Mouse (Mus musculus): ENCODE results near the gene Hnrnpab. TPM values are rescaled to one million over a fixed set of nuclear protein-coding genes. Genes with fewer than 3 reads are reported as not detected.
A peak's percentile ranks its signal among the peaks of the same experiment; 100 is the strongest.
"Not testable (repeated sequence)": the region's sequence is repeated elsewhere in the genome, so short reads cannot be mapped to it uniquely, and the experiment has no call there.

Gene Hnrnpab
- polyA plus RNA-seq, 1 experiment from 2014 or later: 239 TPM

DNA sequence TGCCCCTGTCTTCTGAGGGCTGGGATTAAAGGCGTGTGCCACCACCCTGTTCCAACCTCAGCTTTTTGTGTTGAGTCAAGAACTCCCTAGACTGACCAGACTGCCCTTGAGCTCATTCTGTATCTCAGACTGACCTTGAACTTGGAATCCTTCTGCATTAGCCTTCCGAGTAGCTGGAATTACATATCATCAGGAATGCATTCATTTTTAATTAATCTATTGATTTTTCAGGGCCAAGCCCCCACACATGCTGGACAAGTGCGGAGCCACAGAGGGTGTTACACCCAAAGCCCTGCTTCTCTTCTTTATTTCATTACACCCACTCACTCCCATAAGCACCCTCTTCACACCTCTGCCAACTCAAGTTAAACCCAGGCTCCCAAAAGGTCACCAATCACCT lies 27.1 kb upstream of the Hnrnpab start:
- peaks cover 29% of the 10 kb centered on the region for H3K4me1 ChIP-seq (replicated peaks)
- 0 out of 2 replicates have a peak, but pooled peaks cover 2% of the 10 kb centered on the region for H3K27me3 ChIP-seq
- no peaks in the 10 kb centered on the region for H3K9me3 ChIP-seq (replicated peaks)
- no peak overlapping the region for H3K9ac ChIP-seq
- H3K4me3 ChIP-seq: no peak overlapping the region
- WGBS: 86% methylated on average over 3 of the region's 3 CpGs
- no peak overlapping the region for H3K27ac ChIP-seq
- no peak for ATAC-seq (replicated peaks; ENCODE audit: insufficient number of reproducible peaks, insufficient read depth, low FRiP score, low read depth)
- no peak overlapping the region for H3K4me2 ChIP-seq
- H3K36me3 ChIP-seq: peaks cover 9% of the 10 kb centered on the region

DNA sequence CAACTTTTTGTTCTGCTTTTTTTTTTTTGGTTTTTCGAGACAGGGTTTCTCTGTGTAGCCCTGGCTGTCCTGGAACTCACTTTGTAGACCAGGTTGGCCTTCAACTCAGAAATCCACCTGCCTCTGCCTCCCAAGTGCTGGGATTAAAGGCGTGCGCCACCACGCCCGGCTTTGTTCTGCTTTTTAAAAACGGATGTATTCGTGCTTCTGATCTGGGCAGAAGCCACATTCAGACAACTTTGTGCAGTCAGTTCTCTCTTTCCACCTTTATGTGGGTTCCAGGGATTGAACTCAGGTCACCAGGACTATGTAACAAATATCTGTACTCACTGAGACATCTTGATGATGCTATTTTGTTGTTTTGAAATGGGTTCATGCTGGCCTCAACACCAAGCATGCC lies 26.6 kb upstream of the Hnrnpab start:
- not testable (repeated sequence) for H3K9ac ChIP-seq; H3K4me3 ChIP-seq; H3K27me3 ChIP-seq; H3K9me3 ChIP-seq (replicated peaks); H3K27ac ChIP-seq; H3K4me2 ChIP-seq; ATAC-seq (replicated peaks; ENCODE audit: insufficient number of reproducible peaks, insufficient read depth, low FRiP score, low read depth)
- Histone ChIP-seq H3K36me3 (peaks cover 12% of the 10 kb centered on the region), H3K4me1 (replicated peaks) (peaks cover 29% of the 10 kb centered on the region)
- WGBS: 93% methylated on average over 7 of the region's 7 CpGs

DNA sequence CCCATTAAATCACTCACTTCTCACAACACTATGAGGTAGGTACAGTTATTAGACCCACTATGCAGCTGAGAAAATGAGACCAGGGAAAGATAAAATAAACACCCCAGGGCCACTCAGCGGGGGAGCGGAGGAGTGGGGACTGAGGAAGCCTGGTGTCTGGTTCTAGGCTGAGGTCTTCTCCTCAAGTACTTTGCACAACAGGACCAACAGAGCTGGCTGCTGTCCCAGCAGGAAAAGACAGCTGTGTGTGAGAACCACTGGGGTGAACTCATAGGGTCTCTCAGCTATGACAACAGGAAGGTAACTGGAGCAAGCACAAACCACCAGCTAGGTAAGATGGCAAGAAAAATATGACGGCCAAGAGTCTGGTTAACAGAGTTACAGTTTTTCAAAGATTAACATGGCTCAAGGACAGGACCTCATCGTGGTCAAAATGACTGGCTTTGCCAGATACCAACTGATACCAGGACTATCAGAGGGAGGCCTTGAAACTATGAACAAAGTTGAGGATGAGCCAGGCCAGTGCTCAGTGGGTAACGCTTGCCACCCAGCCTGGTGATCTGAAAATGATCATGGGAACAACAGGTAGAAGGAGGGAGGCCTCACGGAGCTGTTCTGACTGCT lies 25.6 kb upstream of the Hnrnpab start:
- peaks cover 14% of the 10 kb centered on the region for H3K36me3 ChIP-seq
- peaks cover 22% of the 10 kb centered on the region for H3K4me1 ChIP-seq (replicated peaks)
- no peaks in the 10 kb centered on the region for H3K9me3 ChIP-seq (replicated peaks)
- WGBS: 75% methylated on average over 6 of the region's 6 CpGs
- H3K27me3 ChIP-seq: no peaks in the 10 kb centered on the region
- H3K9ac ChIP-seq: no peak overlapping the region
- no peak for ATAC-seq (replicated peaks; ENCODE audit: insufficient number of reproducible peaks, insufficient read depth, low FRiP score, low read depth)
- no peak overlapping the region for H3K4me2 ChIP-seq
- H3K4me3 ChIP-seq: no peak overlapping the region
- no peak overlapping the region for H3K27ac ChIP-seq

DNA sequence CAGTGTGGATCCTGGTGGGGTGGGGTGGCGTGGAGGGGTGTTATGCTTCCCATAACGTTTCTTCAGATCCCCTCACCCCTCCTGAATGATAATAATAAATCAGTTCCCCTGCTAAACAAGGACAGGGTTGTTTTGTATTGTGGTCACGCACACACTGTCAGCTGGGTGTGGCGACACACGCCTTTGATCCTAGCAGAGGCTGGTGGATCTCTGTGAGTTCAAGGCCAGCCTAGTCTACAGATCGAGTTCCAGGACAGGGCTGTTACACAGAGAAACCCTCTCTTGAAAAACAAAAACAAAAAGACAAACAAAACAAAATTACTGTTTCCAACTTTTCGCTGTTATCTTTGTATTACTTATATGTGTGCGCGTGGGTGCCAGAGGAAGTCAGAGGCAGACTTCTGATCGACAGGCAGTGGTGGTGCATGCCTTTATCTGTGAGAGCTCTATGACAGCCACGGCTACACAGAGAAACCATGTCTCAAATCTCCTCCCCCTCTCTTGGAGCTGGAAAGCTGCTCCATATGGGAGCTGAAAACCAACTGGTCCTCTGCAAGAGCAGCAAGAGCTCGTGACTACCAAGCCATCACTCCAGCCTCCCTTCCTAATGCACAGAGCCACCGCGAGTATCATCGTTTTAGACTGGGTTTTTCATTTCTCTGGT lies 23.1 kb upstream of the Hnrnpab start:
- peaks cover 36% of the 10 kb centered on the region for H3K36me3 ChIP-seq

DNA sequence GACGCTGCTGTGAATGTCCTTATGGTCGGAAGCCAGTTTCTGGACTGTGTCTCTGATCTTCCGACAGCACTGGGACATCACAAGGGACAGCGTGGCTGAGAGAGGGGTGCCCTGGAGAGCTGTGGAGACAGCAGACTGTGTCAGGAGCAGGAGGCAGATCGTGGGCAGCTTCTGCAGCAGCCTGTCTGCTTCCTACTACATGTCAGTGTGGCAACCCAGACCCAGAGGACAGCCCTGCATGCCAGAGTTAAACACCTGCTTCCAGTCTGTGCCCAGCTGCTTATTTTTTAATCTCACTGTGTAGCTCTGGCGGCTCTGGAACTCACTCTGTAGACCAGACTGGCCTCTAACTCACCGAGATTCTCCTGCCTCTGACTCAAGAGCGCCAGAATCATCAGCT lies 21.3 kb upstream of the Hnrnpab start:
- WGBS: 77% methylated on average over 8 of the region's 8 CpGs
- no peak overlapping the region for H3K9ac ChIP-seq
- H3K27ac ChIP-seq: no peak overlapping the region
- H3K36me3 ChIP-seq: peaks cover 54% of the 10 kb centered on the region
- 0 out of 2 replicates have a peak, but pooled peaks cover 8% of the 10 kb centered on the region for H3K4me1 ChIP-seq (replicated peaks)
- no peak overlapping the region for H3K4me2 ChIP-seq
- ATAC-seq (replicated peaks; ENCODE audit: insufficient number of reproducible peaks, insufficient read depth, low FRiP score, low read depth): no peak
- H3K27me3 ChIP-seq: no peaks in the 10 kb centered on the region
- no peak overlapping the region for H3K4me3 ChIP-seq
- no peaks in the 10 kb centered on the region for H3K9me3 ChIP-seq (replicated peaks)

More for the DNA sequence above, 23.1 kb upstream of the Hnrnpab start:
- H3K4me3 ChIP-seq: no peak overlapping the region
- H3K4me2 ChIP-seq: no peak overlapping the region
- H3K27ac ChIP-seq: no peak overlapping the region
- H3K4me1 ChIP-seq (replicated peaks): peaks cover 13% of the 10 kb centered on the region
- H3K27me3 ChIP-seq: no peaks in the 10 kb centered on the region
- ATAC-seq (replicated peaks; ENCODE audit: insufficient number of reproducible peaks, insufficient read depth, low FRiP score, low read depth): no peak
- no peaks in the 10 kb centered on the region for H3K9me3 ChIP-seq (replicated peaks)
- no peak overlapping the region for H3K9ac ChIP-seq
- 75% methylated on average over 15 of the region's 15 CpGs for WGBS

DNA sequence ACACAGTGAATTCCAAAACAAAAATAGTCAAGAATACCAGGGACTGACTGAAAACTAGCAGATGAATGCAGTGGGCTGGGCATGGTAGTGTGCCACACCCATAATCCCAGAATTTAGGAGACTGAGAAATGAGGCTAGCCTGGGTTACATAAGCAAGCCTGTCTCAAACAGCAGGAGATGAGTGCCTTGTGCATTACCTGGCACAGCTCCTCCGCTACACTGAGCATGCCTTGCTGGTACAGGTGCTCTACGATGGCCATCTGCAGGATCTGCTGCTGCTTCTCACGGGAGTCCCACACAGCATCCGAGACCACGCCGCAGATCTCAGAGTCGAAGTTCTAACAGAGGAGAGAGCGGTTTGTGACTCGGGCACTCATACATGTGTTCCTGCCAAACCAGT lies 20.8 kb upstream of the Hnrnpab start:
- no peak overlapping the region for H3K4me2 ChIP-seq
- peaks cover 59% of the 10 kb centered on the region for H3K36me3 ChIP-seq
- no peaks in the 10 kb centered on the region for H3K27me3 ChIP-seq
- 0 out of 2 replicates have a peak, but pooled peaks cover 6% of the 10 kb centered on the region for H3K4me1 ChIP-seq (replicated peaks)
- no peak overlapping the region for H3K4me3 ChIP-seq
- no peaks in the 10 kb centered on the region for H3K9me3 ChIP-seq (replicated peaks)
- ATAC-seq (replicated peaks; ENCODE audit: insufficient number of reproducible peaks, insufficient read depth, low FRiP score, low read depth): no peak
- H3K9ac ChIP-seq: no peak overlapping the region
- H3K27ac ChIP-seq: no peak overlapping the region
- 94% methylated on average over 9 of the region's 9 CpGs for WGBS

DNA sequence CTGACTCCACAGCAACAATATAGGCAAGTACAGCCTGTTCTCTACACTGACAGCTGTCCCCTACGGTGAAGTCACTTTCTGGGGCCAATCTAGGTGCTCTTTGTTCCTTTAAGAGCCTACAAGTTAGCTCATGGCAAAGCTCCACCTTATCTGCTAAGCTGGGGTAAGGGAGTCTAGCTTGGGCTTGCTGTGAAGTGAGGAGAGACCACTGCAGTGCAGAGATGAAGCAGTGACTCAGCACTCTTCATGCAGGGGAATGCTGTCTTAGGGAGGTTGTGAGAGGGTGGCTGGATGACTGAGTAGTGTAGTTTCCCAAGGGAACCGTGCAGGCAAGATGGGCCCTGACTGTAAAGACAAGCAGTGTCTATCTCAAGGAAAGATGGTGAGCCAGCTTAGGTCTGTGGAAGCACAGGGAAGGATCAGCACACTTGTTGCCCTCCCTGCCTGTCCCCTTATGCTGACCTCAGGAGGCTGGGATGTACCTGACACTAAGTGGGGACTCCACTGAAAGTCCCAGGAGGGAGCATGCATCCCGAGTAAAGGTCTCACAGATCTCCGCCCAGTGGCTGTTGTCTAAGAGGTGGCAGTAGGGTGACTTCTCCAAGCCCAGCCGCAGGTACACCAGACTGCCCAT lies 18.7 kb upstream of the Hnrnpab start:
- no peaks in the 10 kb centered on the region for H3K27me3 ChIP-seq
- 67% methylated on average over 5 of the region's 5 CpGs for WGBS
- no peak overlapping the region for H3K9ac ChIP-seq
- no peaks in the 10 kb centered on the region for H3K9me3 ChIP-seq (replicated peaks)
- H3K27ac ChIP-seq: no peak overlapping the region
- H3K4me2 ChIP-seq: no peak overlapping the region
- no peak overlapping the region for H3K4me3 ChIP-seq
- H3K36me3 ChIP-seq: peaks cover 63% of the 10 kb centered on the region
- H3K4me1 ChIP-seq (replicated peaks): peaks cover 15% of the 10 kb centered on the region
- no peak for ATAC-seq (replicated peaks; ENCODE audit: insufficient number of reproducible peaks, insufficient read depth, low FRiP score, low read depth)

DNA sequence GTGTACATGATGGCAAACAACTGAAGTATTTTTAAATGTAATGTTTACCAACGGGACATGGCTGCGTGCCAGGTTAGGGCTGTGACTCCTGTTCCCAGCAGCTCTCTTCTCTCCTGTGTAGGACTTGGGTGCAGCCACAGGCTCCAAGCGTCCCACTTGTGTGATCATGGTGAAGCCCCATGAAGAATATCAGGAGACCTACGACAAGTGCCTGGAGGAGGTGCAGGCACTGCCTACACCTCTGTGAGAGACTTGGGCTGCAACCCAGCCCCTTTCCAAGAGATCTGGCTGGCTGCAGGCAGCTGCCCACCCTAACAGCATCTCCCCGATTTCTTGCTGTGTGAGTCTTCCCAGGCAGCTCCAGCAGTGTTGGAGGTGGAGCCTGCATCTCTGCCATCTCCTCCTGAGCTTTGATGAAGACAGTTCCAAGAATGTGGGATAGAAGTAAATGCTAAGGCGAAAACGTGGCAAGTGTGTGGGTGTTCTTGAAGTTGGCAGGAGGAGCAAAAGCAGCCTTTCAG lies 16.4 kb upstream of the Hnrnpab start:
- Histone ChIP-seq H3K36me3 (peaks cover 50% of the 10 kb centered on the region), H3K9me3 (replicated peaks) (no peaks in the 10 kb centered on the region), H3K9ac (no peak overlapping the region), H3K4me3 (no peak overlapping the region), H3K27me3 (no peaks in the 10 kb centered on the region), H3K27ac (no peak overlapping the region), H3K4me2 (no peak overlapping the region), H3K4me1 (replicated peaks) (peaks cover 20% of the 10 kb centered on the region)
- ATAC-seq (replicated peaks; ENCODE audit: insufficient number of reproducible peaks, insufficient read depth, low FRiP score, low read depth): no peak
- WGBS: 76% methylated on average over 7 of the region's 7 CpGs

DNA sequence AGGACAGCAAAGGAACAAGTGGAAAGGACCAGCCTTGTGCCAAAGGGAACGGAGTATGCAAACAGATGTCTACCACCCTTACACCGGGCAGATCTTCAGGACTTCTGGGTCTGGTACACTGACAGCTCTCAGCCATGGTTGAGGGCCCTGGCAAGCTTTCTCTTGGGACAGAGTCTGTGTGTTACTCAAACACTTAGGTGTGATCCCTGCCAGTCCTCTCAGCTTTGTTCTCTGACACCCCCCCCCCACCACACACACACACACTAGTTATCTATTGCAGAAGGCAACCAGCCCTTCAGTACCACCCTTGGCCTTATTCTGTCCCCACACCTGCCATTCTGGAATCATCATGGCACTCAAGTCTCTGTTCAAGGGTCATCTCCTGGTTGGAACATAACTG lies 15.1 kb upstream of the Hnrnpab start:
- no peak for ATAC-seq (replicated peaks; ENCODE audit: insufficient number of reproducible peaks, insufficient read depth, low FRiP score, low read depth)
- Histone ChIP-seq H3K4me2 (no peak overlapping the region), H3K4me1 (replicated peaks) (peaks cover 20% of the 10 kb centered on the region), H3K4me3 (no peak overlapping the region), H3K9me3 (replicated peaks) (no peaks in the 10 kb centered on the region), H3K36me3 (peaks cover 44% of the 10 kb centered on the region), H3K9ac (no peak overlapping the region), H3K27me3 (no peaks in the 10 kb centered on the region), H3K27ac (no peak overlapping the region)
- WGBS: 92% methylated on average over 2 of the region's 2 CpGs

DNA sequence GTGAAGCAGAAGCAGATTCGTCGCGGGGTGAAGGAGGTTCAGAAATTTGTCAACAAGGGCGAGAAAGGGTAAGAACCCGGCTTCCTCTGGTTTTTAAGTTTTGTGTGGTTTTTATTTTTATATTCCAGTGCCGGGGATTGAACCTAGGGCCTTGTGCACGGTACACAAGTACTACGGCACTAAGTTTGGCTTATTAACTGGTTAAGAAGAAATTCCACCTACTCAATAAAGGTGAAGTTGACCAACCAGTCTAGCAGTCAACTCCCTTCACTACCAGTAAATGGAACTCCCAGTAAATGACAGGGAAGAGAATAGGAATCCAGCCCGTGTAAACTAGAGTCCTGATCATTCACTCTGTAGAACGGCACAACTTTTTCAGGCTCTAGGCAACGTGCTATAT lies 13.4 kb upstream of the Hnrnpab start:
- H3K36me3 ChIP-seq: peaks cover 30% of the 10 kb centered on the region
- H3K27me3 ChIP-seq: no peaks in the 10 kb centered on the region
- H3K4me2 ChIP-seq: peak overlapping the region; percentile 76
- H3K9me3 ChIP-seq (replicated peaks): no peaks in the 10 kb centered on the region
- WGBS: 1% methylated on average over 11 of the region's 11 CpGs
- no peak for ATAC-seq (replicated peaks; ENCODE audit: insufficient number of reproducible peaks, insufficient read depth, low FRiP score, low read depth)
- peak overlapping the region; percentile 35; the same call in 1 of the 2 replicates for H3K27ac ChIP-seq
- peaks cover 29% of the 10 kb centered on the region for H3K4me1 ChIP-seq (replicated peaks)
- peak overlapping the region; percentile 69 for H3K4me3 ChIP-seq
- peak overlapping the region; percentile 62 for H3K9ac ChIP-seq

DNA sequence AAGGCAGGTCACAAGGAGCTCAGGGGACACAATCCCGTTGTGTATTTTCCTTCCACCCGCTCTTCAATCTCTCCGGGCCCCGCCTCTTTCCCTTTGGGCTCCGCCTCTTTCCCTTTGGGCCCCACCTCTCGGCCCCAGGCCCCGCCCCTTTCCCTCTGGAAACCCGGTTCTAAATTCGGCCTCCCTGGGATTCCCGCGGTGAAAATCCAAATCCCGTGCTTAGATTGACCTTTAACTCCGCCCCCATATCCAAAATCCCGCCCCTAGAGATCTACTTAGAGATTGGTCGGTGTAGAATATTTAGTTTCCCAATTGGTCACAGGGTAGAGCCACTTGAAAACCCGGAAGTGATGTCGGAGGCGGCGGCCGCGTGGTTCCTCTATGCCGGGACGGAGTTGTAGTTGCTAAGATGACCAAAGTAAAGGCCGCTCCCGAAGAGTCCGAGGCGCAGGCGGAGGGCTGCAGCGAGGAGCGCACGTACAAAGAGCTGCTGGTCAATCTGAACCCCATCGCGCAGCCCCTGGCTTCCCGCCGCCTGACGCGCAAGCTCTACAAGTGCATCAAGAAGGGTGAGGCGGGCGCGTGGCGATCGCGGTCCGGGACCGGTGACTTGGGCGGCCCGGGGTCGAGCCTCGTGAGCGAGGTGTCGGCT lies 12.9 kb upstream of the Hnrnpab start, which contains the start of gene Nhp2:
TSS of gene Nhp2 (plus strand) at position 327 of the 652 bp plus-strand sequence.
- no peaks in the 10 kb centered on the region for H3K9me3 ChIP-seq (replicated peaks)
- H3K27me3 ChIP-seq: no peaks in the 10 kb centered on the region
- peak within 1 kb of the TSS; percentile 76 for H3K4me2 ChIP-seq
- H3K4me3 ChIP-seq: peak within 1 kb of the TSS; percentile 69
- peak; percentile 91 for ATAC-seq (replicated peaks; ENCODE audit: insufficient number of reproducible peaks, insufficient read depth, low FRiP score, low read depth)
- H3K27ac ChIP-seq: peak within 1 kb of the TSS; percentile 35
- H3K4me1 ChIP-seq (replicated peaks): peaks cover 35% of the 10 kb centered on the region
- WGBS: under 1% methylated on average over 51 of the region's 51 CpGs
- peaks cover 25% of the 10 kb centered on the region for H3K36me3 ChIP-seq
- peak within 1 kb of the TSS; percentile 62 for H3K9ac ChIP-seq

Data from heart, embryonic 15.5 days (tissue).